Mouse (Mus musculus) erythroid progenitor cell, adult 5-6 weeks (primary cell): ENCODE results near the gene Zbtb4. TPM values are rescaled to one million over a fixed set of nuclear protein-coding genes. Genes with fewer than 3 reads are reported as not detected.

Experiments used
- ATAC-seq: replicated peaks from 2 replicates; pipeline ENCODE4 v1.8.0; 2016; ENCODE audit warnings: moderate number of reproducible peaks, mild to moderate bottlenecking, moderate TSS enrichment, inconsistent platforms; ENCODE audit not compliant: poor library complexity, low FRiP score, severe bottlenecking
- total RNA-seq, 2 experiments: library from RNA; stranded (forward) in 1 of 2; stranded (reverse) in 1 of 2; fragments of 150-400 nt in 1 of 2; fragments of 186-747, 209-891 nt in 1 of 2; gene quantifications; 2 replicates each; pipeline versions ENCODE4 v1.2.3 to v1.2.4; 2015 to 2017; ENCODE audit warnings: low replicate concordance in 2 of 2

The Zbtb4 gene
- total RNA-seq, 2 experiments from 2014 or later, result 3.0 to 3.8 TPM

DNA sequence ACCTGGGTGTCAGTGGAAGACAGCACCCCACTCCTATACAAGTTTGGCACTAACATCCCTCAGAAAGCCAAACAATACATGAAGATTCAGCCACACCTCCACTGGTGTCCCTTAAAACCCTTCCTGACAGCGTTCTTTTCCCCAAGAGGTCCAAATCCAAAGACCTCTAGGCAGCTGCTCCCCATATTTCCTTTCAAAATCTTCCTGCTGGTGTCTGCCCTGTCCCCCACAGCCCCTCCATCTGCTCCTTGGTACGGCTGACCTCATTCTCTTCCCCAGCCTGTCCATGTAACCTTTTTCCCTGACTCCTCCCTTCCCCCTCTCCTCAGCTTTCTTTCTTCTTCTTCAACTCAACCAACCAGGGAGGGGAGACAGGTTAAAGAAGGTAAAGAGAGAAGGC, 57.7 kb downstream of the Zbtb4 start:
- no peak for ATAC-seq

DNA sequence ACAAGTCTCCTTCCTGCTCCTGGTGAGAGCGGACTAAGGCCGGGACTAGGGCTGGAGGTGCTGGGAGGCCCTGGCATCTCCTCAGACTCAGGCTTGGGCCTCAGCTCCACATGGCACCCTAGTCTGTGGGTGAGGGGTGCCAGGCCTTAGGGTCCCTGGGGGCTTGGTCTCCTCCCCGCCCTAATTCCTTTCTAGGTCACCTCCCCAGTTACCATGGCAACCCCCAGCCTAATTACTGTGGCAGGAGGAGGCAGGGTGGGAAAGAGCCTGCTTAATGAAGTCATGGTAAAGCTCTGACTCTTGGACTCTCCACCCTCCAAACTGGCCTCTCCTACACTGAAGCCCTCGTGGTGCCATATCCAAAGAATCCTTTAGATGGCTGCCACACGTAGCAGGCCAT, 63.1 kb downstream of the Zbtb4 start:
- ATAC-seq, result no peak

DNA sequence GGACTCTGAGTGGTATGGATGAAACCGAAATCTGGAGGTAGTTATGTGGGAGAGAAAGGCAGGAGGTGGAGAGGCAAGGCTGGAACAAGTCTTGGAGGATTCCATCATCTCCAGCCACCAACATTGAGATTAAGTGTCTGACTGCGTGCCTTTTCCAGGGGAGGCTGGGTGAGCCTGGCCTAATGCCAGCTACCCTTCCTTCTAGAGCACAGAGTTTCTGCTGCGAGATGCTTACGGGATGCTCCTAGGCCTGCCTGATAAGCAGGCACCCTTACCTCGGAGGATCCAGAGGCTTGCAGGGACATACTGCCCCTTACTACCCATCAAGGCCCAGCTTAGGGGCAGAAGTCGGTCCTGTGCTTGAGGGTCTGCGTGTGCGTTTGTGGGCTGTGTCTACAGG, 67.8 kb downstream of the Zbtb4 start:
- ATAC-seq, result no peak

Other genes with a start within 250 kb of the Zbtb4 start
Only the 30 nearest of the 44 such genes appear.
- not detected in 2 replicates for gene Shbg, start 148.0 kb upstream of the Zbtb4 start, total RNA-seq (2015; ENCODE audit: low replicate concordance)
- gene Shbg, start 148.0 kb upstream of the Zbtb4 start, total RNA-seq (2017; ENCODE audit: low replicate concordance), result not detected in 2 replicates
- not detected in 2 replicates for gene Sat2, start 143.9 kb upstream of the Zbtb4 start, total RNA-seq (2015; ENCODE audit: low replicate concordance)
- gene Sat2, start 143.9 kb upstream of the Zbtb4 start, total RNA-seq (2017; ENCODE audit: low replicate concordance), result not detected in 2 replicates
- gene Fxr2, start 132.9 kb upstream of the Zbtb4 start, total RNA-seq (2015; ENCODE audit: low replicate concordance), result 18.0 and 24.9 TPM in 2 replicates
- gene Fxr2, start 132.9 kb upstream of the Zbtb4 start, total RNA-seq (2017; ENCODE audit: low replicate concordance), result 42.4 and 44.2 TPM in 2 replicates
- gene Sox15, start 110.6 kb upstream of the Zbtb4 start, total RNA-seq (2015; ENCODE audit: low replicate concordance), result not detected in 2 replicates
- not detected in 2 replicates for gene Sox15, start 110.6 kb upstream of the Zbtb4 start, total RNA-seq (2017; ENCODE audit: low replicate concordance)
- gene Mpdu1, start 103.3 kb upstream of the Zbtb4 start, total RNA-seq (2015; ENCODE audit: low replicate concordance), result 12.2 and 16.2 TPM in 2 replicates
- 17.7 and 28.4 TPM in 2 replicates for gene Mpdu1, start 103.3 kb upstream of the Zbtb4 start, total RNA-seq (2017; ENCODE audit: low replicate concordance)
- 65.0 and 66.7 TPM in 2 replicates for gene Cd68, start 99.8 kb upstream of the Zbtb4 start, total RNA-seq (2015; ENCODE audit: low replicate concordance)
- 39.1 and 47.7 TPM in 2 replicates for gene Cd68, start 99.8 kb upstream of the Zbtb4 start, total RNA-seq (2017; ENCODE audit: low replicate concordance)
- gene Eif4a1, start 93.5 kb upstream of the Zbtb4 start, total RNA-seq (2015; ENCODE audit: low replicate concordance), result 233 and 247 TPM in 2 replicates
- 229 and 230 TPM in 2 replicates for gene Eif4a1, start 93.5 kb upstream of the Zbtb4 start, total RNA-seq (2017; ENCODE audit: low replicate concordance)
- gene Senp3, start 83.8 kb upstream of the Zbtb4 start, total RNA-seq (2015; ENCODE audit: low replicate concordance), result 32.3 and 41.8 TPM in 2 replicates
- gene Senp3, start 83.8 kb upstream of the Zbtb4 start, total RNA-seq (2017; ENCODE audit: low replicate concordance), result 24.8 and 43.4 TPM in 2 replicates
- 3.2 TPM in 1 of 2 replicates, not detected in the other for gene Tnfsf13, start 80.1 kb upstream of the Zbtb4 start, total RNA-seq (2015; ENCODE audit: low replicate concordance)
- gene Tnfsf13, start 80.1 kb upstream of the Zbtb4 start, total RNA-seq (2017; ENCODE audit: low replicate concordance), result 4.1 TPM in 1 of 2 replicates, not detected in the other
- gene Tnfsf12, start 70.1 kb upstream of the Zbtb4 start, total RNA-seq (2015; ENCODE audit: low replicate concordance), result 1.3 and 7.2 TPM in 2 replicates
- not detected in 2 replicates for gene Tnfsf12, start 70.1 kb upstream of the Zbtb4 start, total RNA-seq (2017; ENCODE audit: low replicate concordance)
- 1.8 TPM in 1 of 2 replicates, not detected in the other for gene Tnfsfm13, start 69.8 kb upstream of the Zbtb4 start, total RNA-seq (2015; ENCODE audit: low replicate concordance)
- gene Tnfsfm13, start 69.8 kb upstream of the Zbtb4 start, total RNA-seq (2017; ENCODE audit: low replicate concordance), result 6.4 and 9.4 TPM in 2 replicates
- gene Polr2a, start 7.3 kb upstream of the Zbtb4 start, total RNA-seq (2015; ENCODE audit: low replicate concordance), result 124 and 145 TPM in 2 replicates
- gene Polr2a, start 7.3 kb upstream of the Zbtb4 start, total RNA-seq (2017; ENCODE audit: low replicate concordance), result 131 and 162 TPM in 2 replicates
- gene Slc35g3, start 3.9 kb upstream of the Zbtb4 start, total RNA-seq (2015; ENCODE audit: low replicate concordance), result not detected in 2 replicates
- gene Slc35g3, start 3.9 kb upstream of the Zbtb4 start, total RNA-seq (2017; ENCODE audit: low replicate concordance), result not detected in 2 replicates
- gene Chrnb1, start 30.0 kb downstream of the Zbtb4 start, total RNA-seq (2015; ENCODE audit: low replicate concordance), result not detected in 2 replicates
- gene Chrnb1, start 30.0 kb downstream of the Zbtb4 start, total RNA-seq (2017; ENCODE audit: low replicate concordance), result 0.77 TPM in 1 of 2 replicates, not detected in the other
- not detected in 2 replicates for gene Fgf11, start 35.9 kb downstream of the Zbtb4 start, total RNA-seq (2015; ENCODE audit: low replicate concordance)
- gene Fgf11, start 35.9 kb downstream of the Zbtb4 start, total RNA-seq (2017; ENCODE audit: low replicate concordance), result not detected in 2 replicates
- gene Tmem102, start 39.7 kb downstream of the Zbtb4 start, total RNA-seq (2015; ENCODE audit: low replicate concordance), result not detected in 2 replicates
- gene Tmem102, start 39.7 kb downstream of the Zbtb4 start, total RNA-seq (2017; ENCODE audit: low replicate concordance), result not detected in 2 replicates
- gene Gm39566, start 49.4 kb downstream of the Zbtb4 start, total RNA-seq (2015; ENCODE audit: low replicate concordance), result not detected in 2 replicates
- not detected in 2 replicates for gene Gm39566, start 49.4 kb downstream of the Zbtb4 start, total RNA-seq (2017; ENCODE audit: low replicate concordance)
- not detected in 2 replicates for gene Spem2, start 52.6 kb downstream of the Zbtb4 start, total RNA-seq (2015; ENCODE audit: low replicate concordance)
- gene Spem2, start 52.6 kb downstream of the Zbtb4 start, total RNA-seq (2017; ENCODE audit: low replicate concordance), result not detected in 2 replicates
- gene Spem1, start 56.3 kb downstream of the Zbtb4 start, total RNA-seq (2015; ENCODE audit: low replicate concordance), result not detected in 2 replicates
- not detected in 2 replicates for gene Spem1, start 56.3 kb downstream of the Zbtb4 start, total RNA-seq (2017; ENCODE audit: low replicate concordance)
- 0.72 and 0.84 TPM in 2 replicates for gene Nlgn2, start 71.9 kb downstream of the Zbtb4 start, total RNA-seq (2015; ENCODE audit: low replicate concordance)
- 0.08 and 0.26 TPM in 2 replicates for gene Nlgn2, start 71.9 kb downstream of the Zbtb4 start, total RNA-seq (2017; ENCODE audit: low replicate concordance)
- 258 and 276 TPM in 2 replicates for gene Tmem256, start 72.6 kb downstream of the Zbtb4 start, total RNA-seq (2015; ENCODE audit: low replicate concordance)
- 123 and 303 TPM in 2 replicates for gene Tmem256, start 72.6 kb downstream of the Zbtb4 start, total RNA-seq (2017; ENCODE audit: low replicate concordance)
- gene Plscr3, start 80.5 kb downstream of the Zbtb4 start, total RNA-seq (2015; ENCODE audit: low replicate concordance), result 24.9 and 26.0 TPM in 2 replicates
- 15.1 and 27.7 TPM in 2 replicates for gene Plscr3, start 80.5 kb downstream of the Zbtb4 start, total RNA-seq (2017; ENCODE audit: low replicate concordance)
- 5.9 and 6.8 TPM in 2 replicates for gene Tnk1, start 92.8 kb downstream of the Zbtb4 start, total RNA-seq (2015; ENCODE audit: low replicate concordance)
- 7.3 and 8.1 TPM in 2 replicates for gene Tnk1, start 92.8 kb downstream of the Zbtb4 start, total RNA-seq (2017; ENCODE audit: low replicate concordance)
- not detected in 2 replicates for gene Tmem95, start 112.1 kb downstream of the Zbtb4 start, total RNA-seq (2015; ENCODE audit: low replicate concordance)
- not detected in 2 replicates for gene Tmem95, start 112.1 kb downstream of the Zbtb4 start, total RNA-seq (2017; ENCODE audit: low replicate concordance)
- 0.72 and 0.84 TPM in 2 replicates for gene Kctd11, start 115.5 kb downstream of the Zbtb4 start, total RNA-seq (2015; ENCODE audit: low replicate concordance)
- gene Kctd11, start 115.5 kb downstream of the Zbtb4 start, total RNA-seq (2017; ENCODE audit: low replicate concordance), result 0.13 TPM in 1 of 2 replicates, not detected in the other
- gene Acap1, start 129.6 kb downstream of the Zbtb4 start, total RNA-seq (2015; ENCODE audit: low replicate concordance), result 9.4 and 12.6 TPM in 2 replicates
- gene Acap1, start 129.6 kb downstream of the Zbtb4 start, total RNA-seq (2017; ENCODE audit: low replicate concordance), result 8.5 and 11.6 TPM in 2 replicates
- 2.5 TPM in 1 of 2 replicates, not detected in the other for gene 2810408A11Rik, start 135.1 kb downstream of the Zbtb4 start, total RNA-seq (2015; ENCODE audit: low replicate concordance)
- 0.51 TPM in 1 of 2 replicates, not detected in the other for gene 2810408A11Rik, start 135.1 kb downstream of the Zbtb4 start, total RNA-seq (2017; ENCODE audit: low replicate concordance)
- gene Neurl4, start 135.2 kb downstream of the Zbtb4 start, total RNA-seq (2015; ENCODE audit: low replicate concordance), result 8.6 and 8.8 TPM in 2 replicates
- 23.2 and 59.7 TPM in 2 replicates for gene Neurl4, start 135.2 kb downstream of the Zbtb4 start, total RNA-seq (2017; ENCODE audit: low replicate concordance)
- gene Gps2, start 148.0 kb downstream of the Zbtb4 start, total RNA-seq (2015; ENCODE audit: low replicate concordance), result 268 and 359 TPM in 2 replicates
- gene Gps2, start 148.0 kb downstream of the Zbtb4 start, total RNA-seq (2017; ENCODE audit: low replicate concordance), result 130 and 161 TPM in 2 replicates
- 394 and 471 TPM in 2 replicates for gene Eif5a, start 156.0 kb downstream of the Zbtb4 start, total RNA-seq (2015; ENCODE audit: low replicate concordance)
- 246 and 254 TPM in 2 replicates for gene Eif5a, start 156.0 kb downstream of the Zbtb4 start, total RNA-seq (2017; ENCODE audit: low replicate concordance)